Mouse (Mus musculus) v-Abl transformed pro-B cells (cell line): Measurements from ENCODE around the gene Lrrc4b.

Experiments
- in situ Hi-C, 2 experiments: fragments of 400-800 bp; cut with MboI; formaldehyde crosslinking; loops; one replicate each; pipeline ENCODE4 v1.15.1; 2025; ENCODE audit not compliant: unreplicated experiment in 2 of 2

The Lrrc4b gene

DNA sequence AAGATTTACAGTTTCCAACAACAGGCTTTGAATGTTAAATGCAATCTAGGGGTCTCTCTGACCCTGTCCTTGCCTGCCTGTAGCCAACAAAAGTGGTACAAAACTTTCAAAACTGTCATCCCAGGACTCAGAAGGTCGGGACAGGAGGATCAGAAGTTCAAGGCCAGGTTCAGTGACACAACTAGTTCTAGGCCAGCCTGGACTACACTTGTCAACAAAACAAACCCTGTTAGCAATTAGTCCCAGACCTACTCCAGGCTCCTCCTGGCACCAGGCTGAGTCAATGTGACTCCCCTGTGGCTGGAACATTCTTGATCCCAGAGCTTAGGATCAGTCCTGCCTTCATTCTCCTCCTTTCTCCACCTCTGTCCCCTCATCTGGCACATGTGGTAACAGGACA, 70.1 kb downstream of the Lrrc4b start:
- in situ Hi-C loops = loop anchor here (10.0 to 25.0 kb wide), 2 partner anchors 124 to 812 kb away; partner anchors contain the start of gene Klk14 (in 1 of the 2)

DNA sequence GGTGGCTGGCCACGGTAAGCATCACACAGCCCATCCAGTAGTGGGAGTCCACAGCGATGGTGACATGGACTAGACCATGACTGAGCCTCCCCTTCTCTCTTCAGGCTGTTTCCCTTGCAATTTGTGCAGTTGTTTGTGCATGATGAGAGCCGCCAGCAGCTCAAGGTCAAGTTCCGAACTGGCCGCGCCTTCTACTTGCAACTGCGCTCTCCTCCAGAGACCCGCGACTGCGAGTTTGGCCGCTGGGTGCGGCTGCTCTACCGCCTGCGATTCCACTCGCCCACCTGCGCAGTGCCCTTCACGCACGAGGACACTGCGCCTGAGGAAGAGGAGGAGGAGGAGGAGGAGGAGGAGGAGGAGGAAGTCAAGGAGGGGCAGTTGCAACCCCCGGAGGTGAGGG, 71.2 kb downstream of the Lrrc4b start:
- in situ Hi-C loops = no loop called here

DNA sequence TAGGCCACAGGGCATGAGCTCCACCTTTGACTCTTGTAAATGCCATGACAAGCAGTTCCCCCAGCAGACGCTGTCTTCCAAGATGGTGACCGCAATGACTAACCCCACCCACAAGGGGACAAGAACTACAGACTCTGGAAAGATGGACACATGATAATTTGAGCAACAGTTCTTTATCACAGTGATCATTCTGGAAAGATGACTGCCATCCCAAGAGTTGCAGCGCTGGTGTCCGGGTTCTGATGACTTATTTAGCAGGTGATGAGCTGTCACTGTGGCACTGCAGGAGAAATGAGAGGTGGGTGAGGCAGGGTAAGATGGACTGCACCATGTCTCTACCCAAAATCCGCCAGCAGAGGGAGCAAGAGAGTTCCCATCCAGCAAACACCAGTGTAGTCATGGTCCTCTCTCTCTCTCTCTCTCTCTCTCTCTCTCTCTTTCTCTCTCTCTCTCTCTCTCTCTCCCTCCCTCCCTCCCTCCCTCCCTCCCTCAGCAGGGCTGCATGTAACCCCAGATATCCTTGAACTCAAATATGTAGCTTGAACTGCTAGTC, 72.8 kb downstream of the Lrrc4b start:
- in situ Hi-C loops = no loop called here

DNA sequence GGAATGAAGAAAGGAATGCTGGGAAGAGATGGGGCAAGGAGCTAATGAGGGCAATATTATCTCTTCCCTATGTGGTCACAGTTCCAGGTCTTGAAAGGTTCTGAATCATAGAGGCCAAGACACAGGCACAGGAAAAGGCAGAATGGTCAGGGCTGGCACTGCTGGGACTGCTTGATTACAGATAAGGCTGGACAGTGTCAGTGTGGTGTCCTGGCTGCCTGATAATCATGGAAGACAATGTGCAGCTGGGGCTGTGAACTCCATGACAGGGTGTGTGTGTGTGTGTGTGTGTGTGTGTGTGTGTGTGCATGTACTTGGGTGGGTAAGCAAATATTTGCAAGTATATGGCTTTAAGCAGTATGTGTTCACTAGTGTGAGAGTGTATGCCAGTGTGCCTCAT, 78.7 kb downstream of the Lrrc4b start:
- in situ Hi-C loops = loop anchor here in 1 of 2 experiments (5.0 kb wide), 1 partner anchor 135 kb away; no protein-coding TSS in a partner anchor
